Mouse (Mus musculus): ENCODE measurements around the gene Tbx15. TPM values are rescaled to one million over a fixed set of nuclear protein-coding genes. Genes with fewer than 3 reads are reported as not detected.

Tbx15 gene
- polyA plus RNA-seq, 1 experiment: 0.19 TPM

DNA sequence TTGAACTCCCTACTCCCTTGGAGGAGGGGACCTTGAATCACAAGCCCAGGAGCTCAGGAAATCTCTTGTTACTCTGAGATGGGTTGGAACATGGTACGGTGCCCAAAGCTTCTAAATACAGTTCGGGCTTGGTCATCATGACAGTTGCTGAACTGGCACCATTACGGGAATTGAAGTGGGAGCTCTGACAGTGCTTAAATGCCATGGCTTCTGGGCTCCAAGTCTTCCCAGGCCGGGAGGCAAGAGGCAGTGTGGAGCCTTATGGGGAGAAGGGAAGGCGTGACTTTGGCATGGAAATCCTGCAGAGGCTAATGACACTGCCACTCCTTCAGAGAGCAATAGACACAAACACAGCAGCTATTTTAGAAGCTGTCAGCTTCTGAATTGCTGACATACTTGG lies 56.0 kb downstream of the Tbx15 start:
- Histone ChIP-seq H3K36me3 (ENCODE audit: control insufficient read depth, insufficient read depth, low read length) (no peaks in the 10 kb centered on the region), H3K4me1 (ENCODE audit: control insufficient read depth, insufficient read depth, low read length) (no peaks in the 10 kb centered on the region), H3K27ac (ENCODE audit: control insufficient read depth, insufficient read depth, low read depth, low read length) (no peak overlapping the region), H3K4me3 (ENCODE audit: control insufficient read depth, low read depth, low read length) (no peak overlapping the region), H3K27me3 (ENCODE audit: control insufficient read depth, insufficient read depth, low read length) (no peaks in the 10 kb centered on the region)
- TF ChIP-seq POLR2A (IDR thresholded peaks at IDR 0.05; ENCODE audit: control insufficient read depth, low read depth, low read length): no peak
- no peak for TF ChIP-seq CTCF (IDR thresholded peaks at IDR 0.05; ENCODE audit: control insufficient read depth, insufficient read depth, insufficient replicate concordance, low read depth, low read length)

DNA sequence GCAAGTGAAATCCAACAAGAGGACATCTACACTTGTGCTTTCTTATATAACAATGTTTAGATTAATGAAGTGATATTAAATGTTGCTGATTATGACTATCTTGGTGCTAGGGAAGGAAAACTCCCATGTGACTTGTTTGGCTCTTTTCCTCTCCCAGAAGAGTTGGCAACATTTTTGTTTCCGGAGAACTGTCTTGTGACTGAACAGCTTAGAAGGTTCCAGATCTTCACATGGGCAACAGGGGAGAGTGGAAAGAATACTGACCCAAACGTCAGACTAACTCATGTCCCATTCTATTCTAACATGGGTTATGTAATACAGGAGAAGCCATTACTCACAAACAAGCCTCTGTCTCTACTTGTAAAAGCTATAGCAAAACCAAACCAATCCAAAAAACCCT lies 60.7 kb downstream of the Tbx15 start:
- H3K4me3 ChIP-seq (ENCODE audit: control insufficient read depth, low read depth, low read length): no peak overlapping the region
- TF ChIP-seq CTCF (IDR thresholded peaks at IDR 0.05; ENCODE audit: control insufficient read depth, insufficient read depth, insufficient replicate concordance, low read depth, low read length) (no peak), POLR2A (IDR thresholded peaks at IDR 0.05; ENCODE audit: control insufficient read depth, low read depth, low read length) (no peak)
- no peaks in the 10 kb centered on the region for H3K4me1 ChIP-seq (ENCODE audit: control insufficient read depth, insufficient read depth, low read length)
- H3K36me3 ChIP-seq (ENCODE audit: control insufficient read depth, insufficient read depth, low read length): no peaks in the 10 kb centered on the region
- H3K27ac ChIP-seq (ENCODE audit: control insufficient read depth, insufficient read depth, low read depth, low read length): no peak overlapping the region
- no peaks in the 10 kb centered on the region for H3K27me3 ChIP-seq (ENCODE audit: control insufficient read depth, insufficient read depth, low read length)

DNA sequence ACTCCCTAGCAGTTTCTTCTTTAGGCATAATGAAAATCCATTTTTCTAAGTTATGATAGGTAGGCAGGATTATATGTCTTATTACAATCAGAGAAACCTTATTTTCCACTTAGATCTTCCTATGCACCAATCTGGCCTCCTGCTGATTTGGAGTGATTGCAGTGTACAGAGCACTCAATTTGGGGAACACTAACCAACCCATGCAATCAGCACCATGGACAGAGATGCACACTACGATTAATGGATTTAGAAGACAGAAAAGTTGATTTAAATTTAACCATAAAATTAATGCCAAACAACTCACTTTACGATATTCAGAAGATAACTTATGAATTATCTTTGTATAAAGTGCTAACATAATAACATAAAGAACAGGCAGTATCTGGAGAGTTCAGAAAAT lies 70.7 kb downstream of the Tbx15 start:
- H3K27ac ChIP-seq (ENCODE audit: control insufficient read depth, insufficient read depth, low read depth, low read length): no peak overlapping the region
- no peak overlapping the region for H3K4me3 ChIP-seq (ENCODE audit: control insufficient read depth, low read depth, low read length)
- TF ChIP-seq CTCF (IDR thresholded peaks at IDR 0.05; ENCODE audit: control insufficient read depth, insufficient read depth, insufficient replicate concordance, low read depth, low read length) (no peak), POLR2A (IDR thresholded peaks at IDR 0.05; ENCODE audit: control insufficient read depth, low read depth, low read length) (no peak)
- H3K27me3 ChIP-seq (ENCODE audit: control insufficient read depth, insufficient read depth, low read length): no peaks in the 10 kb centered on the region
- no peaks in the 10 kb centered on the region for H3K36me3 ChIP-seq (ENCODE audit: control insufficient read depth, insufficient read depth, low read length)
- no peaks in the 10 kb centered on the region for H3K4me1 ChIP-seq (ENCODE audit: control insufficient read depth, insufficient read depth, low read length)

DNA sequence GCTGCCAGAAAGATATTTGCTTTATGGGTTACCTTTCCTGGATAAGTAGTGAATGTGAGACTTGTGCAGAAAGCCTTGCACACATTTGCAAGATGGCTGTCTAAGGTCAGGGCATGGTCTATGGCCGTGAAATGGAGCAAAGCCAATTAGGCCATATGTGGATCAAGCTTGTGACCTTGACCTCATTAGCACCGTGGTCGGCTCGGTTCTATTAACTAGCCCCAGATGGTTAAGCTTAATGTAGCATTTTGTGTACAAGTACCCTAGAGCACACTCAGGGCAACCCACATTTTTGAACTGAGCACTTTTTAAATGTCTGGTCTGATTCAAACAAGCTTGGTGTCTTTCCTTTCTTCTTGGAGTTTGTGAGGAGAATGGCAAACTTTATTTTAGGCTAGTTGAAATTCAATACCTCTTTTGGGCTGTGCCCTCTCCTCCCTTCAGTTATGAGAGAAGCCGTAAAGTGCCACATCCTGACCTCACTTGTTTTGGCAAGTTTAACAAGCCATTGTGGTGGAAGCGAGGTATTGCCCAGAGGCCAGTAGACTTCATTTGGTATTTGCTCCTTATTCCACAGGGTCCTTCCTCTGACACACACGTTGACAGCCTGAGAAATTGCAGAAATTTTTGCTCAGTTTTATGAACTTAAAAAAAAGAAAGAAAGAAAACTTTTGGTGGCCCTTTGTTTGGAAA lies 71.9 kb downstream of the Tbx15 start:
- no peak overlapping the region for H3K27ac ChIP-seq (ENCODE audit: control insufficient read depth, insufficient read depth, low read depth, low read length)
- H3K36me3 ChIP-seq (ENCODE audit: control insufficient read depth, insufficient read depth, low read length): no peaks in the 10 kb centered on the region
- no peaks in the 10 kb centered on the region for H3K4me1 ChIP-seq (ENCODE audit: control insufficient read depth, insufficient read depth, low read length)
- no peaks in the 10 kb centered on the region for H3K27me3 ChIP-seq (ENCODE audit: control insufficient read depth, insufficient read depth, low read length)
- H3K4me3 ChIP-seq (ENCODE audit: control insufficient read depth, low read depth, low read length): no peak overlapping the region
- TF ChIP-seq CTCF (IDR thresholded peaks at IDR 0.05; ENCODE audit: control insufficient read depth, insufficient read depth, insufficient replicate concordance, low read depth, low read length): no peak
- no peak for TF ChIP-seq POLR2A (IDR thresholded peaks at IDR 0.05; ENCODE audit: control insufficient read depth, low read depth, low read length)

DNA sequence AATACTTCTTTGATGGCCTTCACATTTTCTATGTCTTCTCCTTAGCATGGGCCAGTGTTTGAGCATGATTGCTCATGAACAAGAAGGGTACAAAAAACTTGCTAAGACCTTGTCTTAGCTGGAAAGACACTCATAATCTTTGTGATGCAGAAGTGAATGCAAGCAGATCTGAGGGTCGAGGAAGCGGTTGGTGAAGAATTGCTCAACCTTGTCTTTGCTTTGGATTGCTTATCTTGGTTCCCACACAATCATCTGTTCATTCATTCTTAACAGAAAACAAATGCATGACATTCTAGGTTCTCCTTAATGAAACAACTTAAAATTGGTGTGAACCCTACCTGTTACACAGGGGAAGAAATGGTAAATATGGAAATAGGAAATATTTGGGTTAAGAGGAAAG lies 82.2 kb downstream of the Tbx15 start:
- Histone ChIP-seq H3K27ac (ENCODE audit: control insufficient read depth, insufficient read depth, low read depth, low read length) (no peak overlapping the region), H3K4me3 (ENCODE audit: control insufficient read depth, low read depth, low read length) (no peak overlapping the region), H3K36me3 (ENCODE audit: control insufficient read depth, insufficient read depth, low read length) (no peaks in the 10 kb centered on the region), H3K27me3 (ENCODE audit: control insufficient read depth, insufficient read depth, low read length) (no peaks in the 10 kb centered on the region), H3K4me1 (ENCODE audit: control insufficient read depth, insufficient read depth, low read length) (no peaks in the 10 kb centered on the region)
- no peak for TF ChIP-seq POLR2A (IDR thresholded peaks at IDR 0.05; ENCODE audit: control insufficient read depth, low read depth, low read length)
- TF ChIP-seq CTCF (IDR thresholded peaks at IDR 0.05; ENCODE audit: control insufficient read depth, insufficient read depth, insufficient replicate concordance, low read depth, low read length): no peak

DNA sequence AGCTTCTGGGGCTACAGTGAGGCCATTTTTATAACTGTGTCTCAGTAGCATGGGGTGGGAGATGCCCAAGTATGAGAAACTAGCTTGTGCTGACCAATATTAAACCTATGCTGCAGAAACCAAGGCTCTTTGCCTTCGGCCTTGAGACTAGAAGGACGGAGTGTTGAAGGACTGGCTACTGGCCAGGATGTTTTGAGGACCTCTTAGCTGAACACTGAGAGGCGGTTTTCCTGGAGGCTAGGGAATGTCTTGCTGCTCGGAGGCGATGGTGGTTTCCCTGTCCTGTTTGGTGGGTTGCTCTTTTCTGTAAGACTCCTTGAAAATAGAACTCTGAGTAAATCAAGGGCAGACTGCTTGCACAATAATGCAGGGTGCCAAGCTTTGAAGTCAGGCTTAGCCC lies 89.1 kb downstream of the Tbx15 start:
- Histone ChIP-seq H3K36me3 (ENCODE audit: control insufficient read depth, insufficient read depth, low read length) (no peaks in the 10 kb centered on the region), H3K27me3 (ENCODE audit: control insufficient read depth, insufficient read depth, low read length) (no peaks in the 10 kb centered on the region), H3K4me1 (ENCODE audit: control insufficient read depth, insufficient read depth, low read length) (no peaks in the 10 kb centered on the region), H3K4me3 (ENCODE audit: control insufficient read depth, low read depth, low read length) (no peak overlapping the region), H3K27ac (ENCODE audit: control insufficient read depth, insufficient read depth, low read depth, low read length) (no peak overlapping the region)
- TF ChIP-seq CTCF (IDR thresholded peaks at IDR 0.05; ENCODE audit: control insufficient read depth, insufficient read depth, insufficient replicate concordance, low read depth, low read length) (no peak), POLR2A (IDR thresholded peaks at IDR 0.05; ENCODE audit: control insufficient read depth, low read depth, low read length) (no peak)

DNA sequence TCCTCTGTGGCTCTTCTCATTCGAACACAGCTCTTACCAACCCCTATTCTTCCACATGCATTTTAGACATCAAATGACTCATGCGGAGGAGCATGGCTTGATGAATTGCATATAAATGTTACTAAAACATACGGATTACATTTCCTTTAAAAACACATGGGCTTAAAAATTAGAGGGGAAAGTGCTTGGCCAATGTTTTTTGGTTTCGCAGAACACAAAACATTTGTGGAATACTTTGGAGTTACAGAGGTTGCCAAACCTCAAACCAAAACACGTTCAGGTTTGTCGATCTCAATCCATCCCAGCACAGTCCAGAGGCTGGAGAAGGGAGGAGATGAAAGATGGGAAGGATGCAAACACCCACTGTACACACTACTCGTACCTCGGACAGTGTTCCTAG lies 90.9 kb downstream of the Tbx15 start:
- H3K4me3 ChIP-seq (ENCODE audit: control insufficient read depth, low read depth, low read length): no peak overlapping the region
- no peaks in the 10 kb centered on the region for H3K36me3 ChIP-seq (ENCODE audit: control insufficient read depth, insufficient read depth, low read length)
- no peaks in the 10 kb centered on the region for H3K4me1 ChIP-seq (ENCODE audit: control insufficient read depth, insufficient read depth, low read length)
- H3K27me3 ChIP-seq (ENCODE audit: control insufficient read depth, insufficient read depth, low read length): no peaks in the 10 kb centered on the region
- TF ChIP-seq CTCF (IDR thresholded peaks at IDR 0.05; ENCODE audit: control insufficient read depth, insufficient read depth, insufficient replicate concordance, low read depth, low read length) (no peak), POLR2A (IDR thresholded peaks at IDR 0.05; ENCODE audit: control insufficient read depth, low read depth, low read length) (no peak)
- no peak overlapping the region for H3K27ac ChIP-seq (ENCODE audit: control insufficient read depth, insufficient read depth, low read depth, low read length)
